Mouse (Mus musculus) adrenal gland, postnatal 10 days (tissue): Measurements from ENCODE around the gene Sept12. TPM values are rescaled to one million over a fixed set of nuclear protein-coding genes. Genes with fewer than 3 reads are reported as not detected.

Source experiments
- DNase-seq: peaks from one replicate; pipeline ENCODE4 v3.0.0; 2021; ENCODE audit warnings: mixed read lengths
- total RNA-seq, 2 experiments: library from RNA; stranded (reverse); gene quantifications; 2 replicates each; pipeline ENCODE4 v1.2.3; 2021

Sept12 gene
- total RNA-seq, 2 experiments from 2014 or later, result not detected

- DNase-seq, result no peak
These were observed 23.1 kb downstream of the Sept12 start for GRCm38 (mm10) chr16:4974521-4974920.

GRCm38 (mm10) chr16:4971626-4972025 is 26.0 kb downstream of the Sept12 start:
- no peak for DNase-seq

- DNase-seq, result no peak
These were observed 28.4 kb downstream of the Sept12 start for GRCm38 (mm10) chr16:4969055-4969843.

- DNase-seq, result no peak
These were observed 29.2 kb downstream of the Sept12 start for GRCm38 (mm10) chr16:4968426-4968825.

- DNase-seq, result no peak
These were observed 32.1 kb downstream of the Sept12 start for GRCm38 (mm10) chr16:4965392-4966129.

GRCm38 (mm10) chr16:4964731-4965391 is 32.8 kb downstream of the Sept12 start:
- no peak for DNase-seq

GRCm38 (mm10) chr16:4963797-4964709 is 33.6 kb downstream of the Sept12 start, which contains the start of gene Anks3:
Gene Anks3, minus strand, starts transcription at chr16:4964205.
- DNase-seq, result peak; percentile 98

- DNase-seq, result no peak
These were observed 34.3 kb downstream of the Sept12 start for GRCm38 (mm10) chr16:4963346-4963745.

GRCm38 (mm10) chr16:4960260-4960659 is 37.4 kb downstream of the Sept12 start:
- no peak for DNase-seq

- DNase-seq, result no peak
These were observed 40.2 kb downstream of the Sept12 start for GRCm38 (mm10) chr16:4957446-4957845.

GRCm38 (mm10) chr16:4956609-4957008 is 41.0 kb downstream of the Sept12 start:
- no peak for DNase-seq

- DNase-seq, result no peak
These were observed 50.3 kb downstream of the Sept12 start for GRCm38 (mm10) chr16:4947378-4947777.

GRCm38 (mm10) chr16:4946155-4946554 is 51.5 kb downstream of the Sept12 start:
- DNase-seq, result no peak

- DNase-seq, result no peak
These were observed 52.2 kb downstream of the Sept12 start for GRCm38 (mm10) chr16:4945415-4945814.

GRCm38 (mm10) chr16:4943431-4943830 is 54.2 kb downstream of the Sept12 start:
- no peak for DNase-seq

GRCm38 (mm10) chr16:4942868-4943267 is 54.8 kb downstream of the Sept12 start:
- no peak for DNase-seq

- no peak for DNase-seq
These were observed 56.6 kb downstream of the Sept12 start for GRCm38 (mm10) chr16:4941016-4941415.

- no peak for DNase-seq
These were observed 57.3 kb downstream of the Sept12 start for GRCm38 (mm10) chr16:4940311-4940850.

- DNase-seq, result peak; percentile 69
These were observed 58.2 kb downstream of the Sept12 start for GRCm38 (mm10) chr16:4939412-4939811.

GRCm38 (mm10) chr16:4938989-4939388 is 58.7 kb downstream of the Sept12 start:
- DNase-seq, result peak; percentile 98

- DNase-seq, result no peak
These were observed 59.2 kb downstream of the Sept12 start, which contains the start of gene Nudt16l1 for GRCm38 (mm10) chr16:4938461-4938860. Gene Nudt16l1, plus strand, starts transcription at chr16:4938761.
